Mouse (Mus musculus): ENCODE results near the gene Pdx1. TPM values are rescaled to one million over a fixed set of nuclear protein-coding genes. Genes with fewer than 3 reads are reported as not detected.

The Pdx1 gene
- polyA plus RNA-seq, 1 experiment from 2014 or later = not detected

DNA sequence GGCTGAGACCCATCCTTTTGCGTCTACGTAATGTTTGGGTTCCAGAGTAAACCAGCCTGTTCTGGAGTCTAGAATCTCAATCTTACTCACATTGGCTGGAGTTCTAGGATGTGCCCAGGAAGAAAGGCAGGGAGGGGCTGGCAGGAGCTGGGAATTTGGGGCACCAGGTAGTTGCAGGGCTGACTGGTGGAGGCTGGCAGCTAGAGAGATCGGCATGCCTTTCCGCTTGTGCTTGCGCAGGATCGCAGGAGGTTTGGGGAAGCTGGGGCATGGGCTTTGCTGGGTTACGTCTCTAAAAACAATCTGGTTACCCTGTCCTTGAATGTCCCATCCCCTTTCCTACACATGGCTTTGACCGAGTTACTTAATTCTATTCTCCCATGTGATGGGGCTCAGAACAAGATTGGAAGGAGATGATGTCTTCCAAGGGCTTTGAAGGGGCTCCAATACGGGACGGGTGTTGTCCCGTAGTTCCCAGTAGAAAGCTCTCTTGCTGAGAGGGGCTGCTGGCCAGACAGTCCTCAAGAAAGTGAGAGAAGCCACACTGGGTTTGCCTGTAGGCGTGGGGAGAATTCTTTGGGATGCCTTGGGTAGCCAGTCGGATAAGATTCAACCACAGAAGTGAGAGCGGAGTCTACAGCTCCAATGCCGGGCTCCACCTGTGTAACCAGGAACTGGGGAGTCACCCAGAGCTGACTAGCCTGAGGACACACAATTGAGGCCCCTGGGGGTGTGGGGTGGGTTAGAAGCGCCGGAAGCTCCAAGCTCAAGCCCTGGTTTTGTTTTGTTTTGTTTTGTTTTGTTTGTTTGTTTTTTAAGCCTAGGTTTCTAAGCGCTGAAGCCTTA, 7.2 kb downstream of the Pdx1 start:
- H3K27ac ChIP-seq (replicated peaks; ENCODE audit: low read depth, low read length) = no peak overlapping the region
- DNase-seq (ENCODE audit: low spot score) (no peak), ATAC-seq (ENCODE audit: low read depth) (no peak)

GRCm38 (mm10) chr5:147277547-147277925, 7.8 kb downstream of the Pdx1 start:
- WGBS = 0% methylated on average over 13 of the region's 13 CpGs

More for the DNA sequence above, 7.2 kb downstream of the Pdx1 start:
- H3K36me3 ChIP-seq (ENCODE audit: control insufficient read depth, insufficient read depth, low read length) = no peaks in the 10 kb centered on the region
- no peak overlapping the region for H3K4me3 ChIP-seq (ENCODE audit: low read depth, low read length)
- no peaks in the 10 kb centered on the region for H3K4me1 ChIP-seq (ENCODE audit: control insufficient read depth, insufficient read depth, low read length)
- H3K27me3 ChIP-seq (replicated peaks; ENCODE audit: control insufficient read depth, insufficient read depth, low read length) = peaks cover 99% of the 10 kb centered on the region
- H3K9me3 ChIP-seq (ENCODE audit: control insufficient read depth, low read length) = no peaks in the 10 kb centered on the region
- no peak overlapping the region for H3K4me2 ChIP-seq (ENCODE audit: low read depth, low read length)
- WGBS = 1% methylated on average over 18 of the region's 18 CpGs
- H3K9ac ChIP-seq (ENCODE audit: low read depth, low read length) = no peak overlapping the region

DNA sequence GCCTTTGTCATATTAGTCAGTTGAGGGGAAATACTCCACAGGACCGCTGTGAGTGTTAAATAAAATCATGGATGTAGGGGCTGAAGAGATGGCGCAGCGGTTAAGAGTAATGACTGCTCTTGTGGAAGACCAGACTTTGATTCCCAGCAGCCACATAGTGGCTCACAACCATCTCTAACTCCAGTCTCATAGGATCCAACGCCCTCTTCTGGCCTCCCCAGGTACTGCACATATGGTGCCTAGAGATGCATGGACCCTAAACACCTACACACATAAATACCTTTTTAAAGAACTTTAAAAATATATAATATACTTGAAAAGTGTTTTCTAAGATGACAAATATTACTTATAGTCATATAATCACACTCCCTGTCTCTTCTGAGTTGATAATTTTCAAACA, 14.6 kb downstream of the Pdx1 start:
- 66% methylated on average over 4 of the region's 4 CpGs for WGBS
- Histone ChIP-seq H3K4me2 (ENCODE audit: low read depth, low read length) (no peak overlapping the region), H3K4me3 (ENCODE audit: low read depth, low read length) (no peak overlapping the region), H3K9ac (ENCODE audit: low read depth, low read length) (no peak overlapping the region), H3K27ac (replicated peaks; ENCODE audit: low read depth, low read length) (no peak overlapping the region), H3K27me3 (replicated peaks; ENCODE audit: control insufficient read depth, insufficient read depth, low read length) (peaks cover 32% of the 10 kb centered on the region), H3K9me3 (ENCODE audit: control insufficient read depth, low read length) (no peaks in the 10 kb centered on the region), H3K36me3 (ENCODE audit: control insufficient read depth, insufficient read depth, low read length) (no peaks in the 10 kb centered on the region), H3K4me1 (ENCODE audit: control insufficient read depth, insufficient read depth, low read length) (no peaks in the 10 kb centered on the region)
- no peak for ATAC-seq (ENCODE audit: low read depth)
- DNase-seq (ENCODE audit: low spot score) = no peak

More at GRCm38 (mm10) chr5:147277547-147277925, 7.8 kb downstream of the Pdx1 start:
- Histone ChIP-seq H3K4me2 (ENCODE audit: low read depth, low read length) (no peak overlapping the region), H3K36me3 (ENCODE audit: control insufficient read depth, insufficient read depth, low read length) (no peaks in the 10 kb centered on the region), H3K27ac (replicated peaks; ENCODE audit: low read depth, low read length) (no peak overlapping the region), H3K27me3 (replicated peaks; ENCODE audit: control insufficient read depth, insufficient read depth, low read length) (peaks cover 95% of the 10 kb centered on the region), H3K4me3 (ENCODE audit: low read depth, low read length) (no peak overlapping the region), H3K9ac (ENCODE audit: low read depth, low read length) (no peak overlapping the region), H3K4me1 (ENCODE audit: control insufficient read depth, insufficient read depth, low read length) (no peaks in the 10 kb centered on the region), H3K9me3 (ENCODE audit: control insufficient read depth, low read length) (no peaks in the 10 kb centered on the region)
- no peak for DNase-seq (ENCODE audit: low spot score)
- no peak for ATAC-seq (ENCODE audit: low read depth)

- 38% methylated on average over 16 of the region's 16 CpGs for WGBS
- Histone ChIP-seq H3K36me3 (ENCODE audit: control insufficient read depth, insufficient read depth, low read length) (no peaks in the 10 kb centered on the region), H3K9ac (ENCODE audit: low read depth, low read length) (no peak overlapping the region), H3K4me2 (ENCODE audit: low read depth, low read length) (no peak overlapping the region), H3K27ac (replicated peaks; ENCODE audit: low read depth, low read length) (no peak overlapping the region), H3K9me3 (ENCODE audit: control insufficient read depth, low read length) (no peaks in the 10 kb centered on the region), H3K4me3 (ENCODE audit: low read depth, low read length) (no peak overlapping the region), H3K27me3 (replicated peaks; ENCODE audit: control insufficient read depth, insufficient read depth, low read length) (peaks cover 58% of the 10 kb centered on the region), H3K4me1 (ENCODE audit: control insufficient read depth, insufficient read depth, low read length) (no peaks in the 10 kb centered on the region)
- no peak for ATAC-seq (ENCODE audit: low read depth)
- DNase-seq (ENCODE audit: low spot score) = no peak
Measured at GRCm38 (mm10) chr5:147291764-147292505, 22.2 kb downstream of the Pdx1 start.

DNA sequence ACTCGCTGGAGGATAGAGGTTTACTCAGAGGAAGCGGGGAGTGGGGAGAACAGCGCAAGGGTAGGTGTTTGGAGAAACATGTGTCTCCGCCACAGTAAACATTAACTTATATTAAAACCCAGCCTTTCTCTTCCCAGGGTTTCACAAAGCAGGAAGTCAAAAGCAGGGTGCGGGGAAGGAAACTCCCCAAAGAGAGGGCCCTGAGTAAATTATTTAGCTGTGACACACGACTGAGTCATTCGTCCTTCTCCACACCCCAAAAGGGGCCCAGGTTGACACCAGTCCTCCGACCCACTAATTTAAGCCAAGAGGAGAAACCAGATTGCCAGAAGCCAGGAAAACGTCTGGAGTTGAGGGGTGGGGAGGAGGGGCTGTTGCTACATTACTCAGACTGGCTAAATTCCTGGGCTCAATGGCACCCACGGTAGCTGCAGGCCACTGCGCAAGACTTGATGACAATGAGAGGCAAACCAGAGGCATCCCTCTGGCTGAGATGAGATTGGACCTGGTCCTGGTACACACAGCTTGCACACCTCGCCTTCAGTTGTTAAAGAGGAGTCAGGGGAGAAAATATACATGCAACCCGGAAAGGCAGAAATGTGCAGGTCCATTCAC, 22.9 kb downstream of the Pdx1 start:
- no peak for DNase-seq (ENCODE audit: low spot score)
- no peak for ATAC-seq (ENCODE audit: low read depth)
- WGBS = 36% methylated on average over 13 of the region's 13 CpGs

GRCm38 (mm10) chr5:147293127-147293910, 23.6 kb downstream of the Pdx1 start:
- H3K9me3 ChIP-seq (ENCODE audit: control insufficient read depth, low read length) = no peaks in the 10 kb centered on the region
- H3K4me2 ChIP-seq (ENCODE audit: low read depth, low read length) = no peak overlapping the region
- no peak overlapping the region for H3K4me3 ChIP-seq (ENCODE audit: low read depth, low read length)
- H3K36me3 ChIP-seq (ENCODE audit: control insufficient read depth, insufficient read depth, low read length) = no peaks in the 10 kb centered on the region
- WGBS = 10% methylated on average over 12 of the region's 18 CpGs
- peaks cover 71% of the 10 kb centered on the region for H3K27me3 ChIP-seq (replicated peaks; ENCODE audit: control insufficient read depth, insufficient read depth, low read length)
- H3K4me1 ChIP-seq (ENCODE audit: control insufficient read depth, insufficient read depth, low read length) = no peaks in the 10 kb centered on the region
- DNase-seq (ENCODE audit: low spot score) = peak; percentile 83
- H3K9ac ChIP-seq (ENCODE audit: low read depth, low read length) = no peak overlapping the region
- H3K27ac ChIP-seq (replicated peaks; ENCODE audit: low read depth, low read length) = no peak overlapping the region
- ATAC-seq (ENCODE audit: low read depth) = peak; percentile 86

More for the DNA sequence above, 22.9 kb downstream of the Pdx1 start:
- no peak overlapping the region for H3K4me2 ChIP-seq (ENCODE audit: low read depth, low read length)
- no peak overlapping the region for H3K27ac ChIP-seq (replicated peaks; ENCODE audit: low read depth, low read length)
- no peaks in the 10 kb centered on the region for H3K9me3 ChIP-seq (ENCODE audit: control insufficient read depth, low read length)
- H3K36me3 ChIP-seq (ENCODE audit: control insufficient read depth, insufficient read depth, low read length) = no peaks in the 10 kb centered on the region
- H3K4me1 ChIP-seq (ENCODE audit: control insufficient read depth, insufficient read depth, low read length) = no peaks in the 10 kb centered on the region
- H3K27me3 ChIP-seq (replicated peaks; ENCODE audit: control insufficient read depth, insufficient read depth, low read length) = peaks cover 64% of the 10 kb centered on the region
- no peak overlapping the region for H3K9ac ChIP-seq (ENCODE audit: low read depth, low read length)
- no peak overlapping the region for H3K4me3 ChIP-seq (ENCODE audit: low read depth, low read length)

DNA sequence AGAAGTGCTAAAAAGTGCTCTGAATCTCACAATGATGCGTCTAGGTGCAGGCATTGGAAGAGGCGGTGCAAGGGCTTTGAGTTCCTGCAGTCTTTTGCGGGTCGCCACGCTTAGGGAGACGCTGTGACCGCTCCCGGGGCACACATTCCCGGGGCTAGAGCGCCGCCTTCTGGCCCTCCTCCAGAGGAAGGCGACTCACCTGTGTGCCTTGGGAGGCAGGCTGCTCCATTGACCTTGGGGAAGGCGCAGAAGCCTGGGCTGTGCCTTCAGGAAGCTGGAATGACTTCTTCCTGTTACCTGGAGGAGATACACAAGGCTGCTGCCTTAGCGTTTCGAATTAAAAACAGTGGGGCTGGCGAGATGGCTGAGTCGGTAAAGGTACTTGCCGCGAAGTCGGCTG, 24.4 kb downstream of the Pdx1 start:
- Histone ChIP-seq H3K4me3 (ENCODE audit: low read depth, low read length) (no peak overlapping the region), H3K36me3 (ENCODE audit: control insufficient read depth, insufficient read depth, low read length) (no peaks in the 10 kb centered on the region), H3K9me3 (ENCODE audit: control insufficient read depth, low read length) (no peaks in the 10 kb centered on the region), H3K4me1 (ENCODE audit: control insufficient read depth, insufficient read depth, low read length) (no peaks in the 10 kb centered on the region), H3K27me3 (replicated peaks; ENCODE audit: control insufficient read depth, insufficient read depth, low read length) (peaks cover 79% of the 10 kb centered on the region), H3K4me2 (ENCODE audit: low read depth, low read length) (no peak overlapping the region), H3K9ac (ENCODE audit: low read depth, low read length) (no peak overlapping the region), H3K27ac (replicated peaks; ENCODE audit: low read depth, low read length) (no peak overlapping the region)
- DNase-seq (ENCODE audit: low spot score) (no peak), ATAC-seq (ENCODE audit: low read depth) (no peak)
- WGBS = 16% methylated on average over 12 of the region's 20 CpGs

DNA sequence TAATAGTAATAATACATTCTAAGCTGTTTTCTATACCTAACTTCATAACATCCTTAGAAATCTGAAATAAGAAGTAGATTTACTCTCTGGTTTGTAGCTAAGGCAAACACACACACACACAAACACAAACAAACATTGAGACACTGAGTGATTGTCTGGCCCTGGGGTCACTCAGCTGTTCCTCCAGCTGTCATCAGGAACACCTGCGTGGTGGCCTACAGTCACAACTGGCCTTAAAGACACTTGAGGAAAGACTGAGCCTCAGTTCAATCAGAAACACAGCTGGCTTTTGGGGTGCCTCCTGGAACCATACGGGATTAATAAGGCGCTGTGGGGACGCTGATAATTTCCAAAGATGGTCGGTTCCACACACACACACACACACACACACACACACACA, 27.5 kb downstream of the Pdx1 start:
- Histone ChIP-seq H3K27me3 (replicated peaks; ENCODE audit: control insufficient read depth, insufficient read depth, low read length) (peaks cover 98% of the 10 kb centered on the region), H3K9me3 (ENCODE audit: control insufficient read depth, low read length) (no peaks in the 10 kb centered on the region), H3K36me3 (ENCODE audit: control insufficient read depth, insufficient read depth, low read length) (no peaks in the 10 kb centered on the region), H3K4me2 (ENCODE audit: low read depth, low read length) (no peak overlapping the region), H3K4me1 (ENCODE audit: control insufficient read depth, insufficient read depth, low read length) (peaks cover 5% of the 10 kb centered on the region; the same call in 1 of the 2 replicates), H3K27ac (replicated peaks; ENCODE audit: low read depth, low read length) (no peak overlapping the region), H3K9ac (ENCODE audit: low read depth, low read length) (no peak overlapping the region), H3K4me3 (ENCODE audit: low read depth, low read length) (no peak overlapping the region)
- DNase-seq (ENCODE audit: low spot score) (no peak), ATAC-seq (ENCODE audit: low read depth) (no peak)
- 46% methylated on average over 5 of the region's 5 CpGs for WGBS

All from embryonic facial prominence, embryonic 14.5 days (tissue).